Mouse (Mus musculus): ENCODE results near the gene Zfp809. TPM values are rescaled to one million over a fixed set of nuclear protein-coding genes. Genes with fewer than 3 reads are reported as not detected.
"Not testable (repeated sequence)": the region's sequence is repeated elsewhere in the genome, so short reads cannot be mapped to it uniquely, and the experiment has no call there.

The Zfp809 gene
- polyA plus RNA-seq (2015; fragmentation: Nextera tagmentation; extraction: Ambion mirVana), result 19.3 and 23.6 TPM in 2 replicates

GRCm38 (mm10) chr9:22225581-22226388, at the start of gene Zfp809:
Zfp809 (plus strand) TSS chr9:22225714.
- 1% methylated on average over 35 of the region's 35 CpGs for WGBS
- Histone ChIP-seq H3K4me1 (replicated peaks) (no peaks in the 10 kb centered on the region), H3K27ac (peak within 1 kb of the TSS; percentile 92), H3K4me2 (replicated peaks) (peak within 1 kb of the TSS; percentile 75), H3K27me3 (replicated peaks) (no peaks in the 10 kb centered on the region), H3K9me3 (no peaks in the 10 kb centered on the region), H3K36me3 (no peaks in the 10 kb centered on the region), H3K4me3 (replicated peaks) (peak within 1 kb of the TSS; percentile 72), H3K9ac (peak within 1 kb of the TSS; percentile 83)
- peak; percentile 98 for ATAC-seq

GRCm38 (mm10) chr9:22188025-22188611, 37.4 kb upstream of the Zfp809 start, which contains the start of gene Zfp872:
Zfp872 (plus strand) TSS chr9:22188090.
- Histone ChIP-seq H3K9me3 (no peaks in the 10 kb centered on the region), H3K27ac (no peak within 1 kb of the TSS), H3K36me3 (no peaks in the 10 kb centered on the region), H3K4me2 (replicated peaks) (peak within 1 kb of the TSS; percentile 80), H3K4me3 (replicated peaks) (peak within 1 kb of the TSS; percentile 43), H3K9ac (peak within 1 kb of the TSS; percentile 26), H3K4me1 (replicated peaks) (peaks cover 6% of the 10 kb centered on the region; the same call in 1 of the 2 replicates), H3K27me3 (replicated peaks) (no peaks in the 10 kb centered on the region)
- peak; percentile 79 for ATAC-seq
- WGBS, result 10% methylated on average over 42 of the region's 43 CpGs

GRCm38 (mm10) chr9:22196412-22196811, 29.1 kb upstream of the Zfp809 start:
- Histone ChIP-seq H3K9ac (no peak overlapping the region), H3K36me3 (no peaks in the 10 kb centered on the region; the same call in 1 of the 2 replicates), H3K27me3 (replicated peaks) (no peaks in the 10 kb centered on the region), H3K27ac (no peak overlapping the region), H3K9me3 (peaks cover 12% of the 10 kb centered on the region; the same call in 1 of the 2 replicates), H3K4me2 (replicated peaks) (no peak overlapping the region; the same call in 1 of the 2 replicates), H3K4me1 (replicated peaks) (no peaks in the 10 kb centered on the region), H3K4me3 (replicated peaks) (no peak overlapping the region)
- peak; percentile 97 for ATAC-seq
- 26% methylated on average over 5 of the region's 5 CpGs for WGBS

GRCm38 (mm10) chr9:22213785-22214194, 11.7 kb upstream of the Zfp809 start:
- ATAC-seq, result peak; percentile 88

GRCm38 (mm10) chr9:22214549-22214948, 11.0 kb upstream of the Zfp809 start:
- WGBS, result 80% methylated on average over 2 of the region's 2 CpGs
- Histone ChIP-seq H3K4me3 (replicated peaks) (no peak overlapping the region), H3K27me3 (replicated peaks) (no peaks in the 10 kb centered on the region), H3K4me2 (replicated peaks) (no peak overlapping the region), H3K9me3 (no peaks in the 10 kb centered on the region), H3K9ac (no peak overlapping the region), H3K4me1 (replicated peaks) (no peaks in the 10 kb centered on the region), H3K36me3 (no peaks in the 10 kb centered on the region), H3K27ac (no peak overlapping the region)
- no peak for ATAC-seq

More at GRCm38 (mm10) chr9:22213785-22214194, 11.7 kb upstream of the Zfp809 start:
- no peak overlapping the region for H3K9ac ChIP-seq
- H3K4me2 ChIP-seq (replicated peaks), result no peak overlapping the region
- no peaks in the 10 kb centered on the region for H3K27me3 ChIP-seq (replicated peaks)
- H3K27ac ChIP-seq, result no peak overlapping the region
- H3K4me3 ChIP-seq (replicated peaks), result no peak overlapping the region
- no peaks in the 10 kb centered on the region for H3K4me1 ChIP-seq (replicated peaks)
- whole genome bisulfite sequencing, result 44% methylated on average over 2 of the region's 2 CpGs
- no peaks in the 10 kb centered on the region for H3K9me3 ChIP-seq
- no peaks in the 10 kb centered on the region for H3K36me3 ChIP-seq

GRCm38 (mm10) chr9:22216705-22217104, 8.8 kb upstream of the Zfp809 start:
- Histone ChIP-seq H3K4me3 (replicated peaks) (no peak overlapping the region), H3K27me3 (replicated peaks) (no peaks in the 10 kb centered on the region), H3K4me1 (replicated peaks) (no peaks in the 10 kb centered on the region), H3K27ac (no peak overlapping the region), H3K36me3 (no peaks in the 10 kb centered on the region), H3K4me2 (replicated peaks) (no peak overlapping the region), H3K9ac (no peak overlapping the region), H3K9me3 (no peaks in the 10 kb centered on the region)
- ATAC-seq, result no peak
- WGBS, result 52% methylated on average over 3 of the region's 3 CpGs

GRCm38 (mm10) chr9:22217858-22218493, 7.5 kb upstream of the Zfp809 start:
- H3K9me3 ChIP-seq, result no peaks in the 10 kb centered on the region
- ATAC-seq, result no peak
- no peak overlapping the region for H3K27ac ChIP-seq
- H3K4me2 ChIP-seq (replicated peaks), result no peak overlapping the region
- H3K4me1 ChIP-seq (replicated peaks), result no peaks in the 10 kb centered on the region
- no peaks in the 10 kb centered on the region for H3K27me3 ChIP-seq (replicated peaks)
- no peak overlapping the region for H3K9ac ChIP-seq
- no peaks in the 10 kb centered on the region for H3K36me3 ChIP-seq
- 40% methylated on average over 8 of the region's 8 CpGs for WGBS
- no peak overlapping the region for H3K4me3 ChIP-seq (replicated peaks)

- Histone ChIP-seq H3K27ac (no peak overlapping the region), H3K27me3 (replicated peaks) (no peaks in the 10 kb centered on the region), H3K36me3 (no peaks in the 10 kb centered on the region), H3K4me2 (replicated peaks) (no peak overlapping the region), H3K9me3 (no peaks in the 10 kb centered on the region), H3K4me1 (replicated peaks) (no peaks in the 10 kb centered on the region), H3K9ac (no peak overlapping the region), H3K4me3 (replicated peaks) (no peak overlapping the region)
- ATAC-seq, result no peak
- WGBS, result 89% methylated on average over 4 of the region's 4 CpGs
These were observed 1.4 kb upstream of the Zfp809 start for GRCm38 (mm10) chr9:22224066-22224465.

- no peaks in the 10 kb centered on the region for H3K9me3 ChIP-seq
- WGBS, result 23% methylated on average over 17 of the region's 17 CpGs
- H3K4me3 ChIP-seq (replicated peaks), result peak overlapping the region; percentile 72
- no peak overlapping the region for H3K9ac ChIP-seq
- ATAC-seq, result peak; percentile 63
- peak overlapping the region; percentile 75 for H3K4me2 ChIP-seq (replicated peaks)
- H3K36me3 ChIP-seq, result no peaks in the 10 kb centered on the region
- no peaks in the 10 kb centered on the region for H3K4me1 ChIP-seq (replicated peaks)
- H3K27ac ChIP-seq, result peak overlapping the region; percentile 92
- H3K27me3 ChIP-seq (replicated peaks), result no peaks in the 10 kb centered on the region
These were observed 694 bp upstream of the Zfp809 start for GRCm38 (mm10) chr9:22224536-22225503.

GRCm38 (mm10) chr9:22226389-22226673, 817 bp downstream of the Zfp809 start:
- ATAC-seq; H3K9me3 ChIP-seq; H3K36me3 ChIP-seq; H3K27me3 ChIP-seq (replicated peaks); H3K4me1 ChIP-seq (replicated peaks); H3K9ac ChIP-seq: not testable (repeated sequence)
- Histone ChIP-seq H3K4me3 (replicated peaks) (peak overlapping the region; percentile 72), H3K27ac (peak overlapping the region; percentile 92), H3K4me2 (replicated peaks) (peak overlapping the region; percentile 75)
- 60% methylated on average over 7 of the region's 7 CpGs for WGBS

GRCm38 (mm10) chr9:22226846-22227245, 1.3 kb downstream of the Zfp809 start:
- H3K27ac ChIP-seq, result no peak overlapping the region; the same call in 1 of the 2 replicates
- no peaks in the 10 kb centered on the region for H3K9me3 ChIP-seq
- H3K4me1 ChIP-seq (replicated peaks), result no peaks in the 10 kb centered on the region
- H3K9ac ChIP-seq, result no peak overlapping the region
- no peak overlapping the region; the same call in 1 of the 2 replicates for H3K4me2 ChIP-seq (replicated peaks)
- no peaks in the 10 kb centered on the region for H3K27me3 ChIP-seq (replicated peaks)
- H3K4me3 ChIP-seq (replicated peaks), result peak overlapping the region; percentile 3; the same call in 1 of the 2 replicates
- WGBS, result 48% methylated on average over 15 of the region's 15 CpGs
- H3K36me3 ChIP-seq, result no peaks in the 10 kb centered on the region
- 0 out of 2 replicates have a peak, but pooled peaks have one; percentile 5 for ATAC-seq
